Mouse (Mus musculus) G1E (cell line): Measurements from ENCODE around the gene Rbp1.

Experiments used
- CTCF ChIP-seq: IDR thresholded peaks from 2 replicates; pipeline ENCODE4 v1.5.1; 2012; ENCODE audit warnings: low read depth, low read length, inconsistent platforms, mixed read lengths
- GATA1 ChIP-seq: IDR thresholded peaks from 2 replicates; pipeline ENCODE4 v1.6.1; 2012; ENCODE audit warnings: borderline replicate concordance, low read length, inconsistent platforms, mixed read lengths
- GATA2 ChIP-seq: IDR thresholded peaks from 2 replicates; pipeline ENCODE4 v1.6.1; 2012; ENCODE audit warnings: low read depth, low read length, inconsistent platforms, borderline replicate concordance

GRCm38 (mm10) chr9:98487273-98487672 lies 64.5 kb downstream of the Rbp1 start:
- TF ChIP-seq CTCF (no peak), GATA2 (no peak), GATA1 (no peak)
